In genomic region chr3:22076561-22076935, GRCm38 (mm10) we compare ENCODE assay signal across 8 mouse cellular contexts. TPM values are rescaled to one million over a fixed set of nuclear protein-coding genes. Genes with fewer than 3 reads are reported as not detected.
A peak's percentile ranks its signal among the peaks of the same experiment; 100 is the strongest.
DNase-seq lines count a peak whose midpoint lies in the region; ATAC-seq and TF ChIP-seq lines count a peak whose summit lies in the region.

TSS of gene Tbl1xr1 (plus strand) at chr3:22076652.

- 0% methylated on average over 26 of the region's 46 CpGs for WGBS in heart, embryonic 13.5 days
- WGBS in liver, embryonic 13.5 days (ENCODE audit: insufficient replicate concordance): under 1% methylated on average over 25 of the region's 46 CpGs
- WGBS in stomach, postnatal 0 days: 0% methylated on average over 4 of the region's 46 CpGs

- peak within 1 kb of the TSS; percentile 96 for H3K4me3 ChIP-seq in heart, embryonic 13.5 days
- H3K4me3 ChIP-seq in liver, embryonic 13.5 days (replicated peaks): peak within 1 kb of the TSS; percentile 90
- H3K4me3 ChIP-seq in stomach, postnatal 0 days (ENCODE audit: low read depth, low read length): peak within 1 kb of the TSS; percentile 96

- peak; percentile 94 to 95 for DNase-seq in B cell, adult 2 months
- DNase-seq in brain, adult 2 months (ENCODE audit: low read depth, low spot score): peak; percentile 97
- DNase-seq in fibroblast of lung, adult 2 months (ENCODE audit: low read depth): peak; percentile 47
- DNase-seq in kidney, postnatal 10 days: peak; percentile 97
- DNase-seq in liver, embryonic 13.5 days: peak; percentile 78
- DNase-seq in natural killer cell, adult 2 months (ENCODE audit: low spot score in 2 of 2): peak; percentile 88 to 93
- peak; percentile 94 for DNase-seq in stomach, postnatal 0 days (ENCODE audit: low spot score)

- TF ChIP-seq EP300 in stomach, postnatal 0 days (optimal IDR thresholded peaks at IDR 0.05): no peak

- H3K9ac ChIP-seq in heart, embryonic 13.5 days: peak within 1 kb of the TSS; percentile 96
- H3K9ac ChIP-seq in liver, embryonic 13.5 days: peak within 1 kb of the TSS; percentile 92
- H3K9ac ChIP-seq in stomach, postnatal 0 days (ENCODE audit: low read length): peak within 1 kb of the TSS; percentile 97

- no peak for TF ChIP-seq CTCF in stomach, postnatal 0 days (IDR thresholded peaks at IDR 0.05; ENCODE audit: low read depth)

- peaks cover 36% of the 10 kb centered on the region for H3K4me1 ChIP-seq in heart, embryonic 13.5 days
- H3K4me1 ChIP-seq in liver, embryonic 13.5 days (replicated peaks): peaks cover 49% of the 10 kb centered on the region
- no peaks in the 10 kb centered on the region for H3K4me1 ChIP-seq in stomach, postnatal 0 days (replicated peaks; ENCODE audit: control insufficient read depth, insufficient read depth)

- peaks cover 8% of the 10 kb centered on the region for H3K36me3 ChIP-seq in heart, embryonic 13.5 days
- no peaks in the 10 kb centered on the region; the same call in 1 of the 2 replicates for H3K36me3 ChIP-seq in liver, embryonic 13.5 days
- no peaks in the 10 kb centered on the region; the same call in 1 of the 2 replicates for H3K36me3 ChIP-seq in stomach, postnatal 0 days (ENCODE audit: control insufficient read depth, insufficient read depth, low read length)

- no peaks in the 10 kb centered on the region for H3K9me3 ChIP-seq in heart, embryonic 13.5 days
- H3K9me3 ChIP-seq in liver, embryonic 13.5 days (replicated peaks): no peaks in the 10 kb centered on the region
- no peaks in the 10 kb centered on the region for H3K9me3 ChIP-seq in stomach, postnatal 0 days (ENCODE audit: control insufficient read depth, low read length)

- peak within 1 kb of the TSS; percentile 88 for H3K4me2 ChIP-seq in heart, embryonic 13.5 days
- H3K4me2 ChIP-seq in liver, embryonic 13.5 days: peak within 1 kb of the TSS; percentile 88
- peak within 1 kb of the TSS; percentile 78 for H3K4me2 ChIP-seq in stomach, postnatal 0 days (replicated peaks; ENCODE audit: low read depth)

- peak within 1 kb of the TSS; percentile 99 for H3K27ac ChIP-seq in heart, embryonic 13.5 days (replicated peaks)
- H3K27ac ChIP-seq in liver, embryonic 13.5 days: peak within 1 kb of the TSS; percentile 91
- peak within 1 kb of the TSS; percentile 99 for H3K27ac ChIP-seq in stomach, postnatal 0 days (replicated peaks)

- no peaks in the 10 kb centered on the region for H3K27me3 ChIP-seq in heart, embryonic 13.5 days (replicated peaks)
- no peaks in the 10 kb centered on the region for H3K27me3 ChIP-seq in liver, embryonic 13.5 days
- H3K27me3 ChIP-seq in stomach, postnatal 0 days (ENCODE audit: control insufficient read depth, insufficient read depth, low read length): no peaks in the 10 kb centered on the region

- peak; percentile 77 for ATAC-seq in heart, embryonic 13.5 days (ENCODE audit: extremely low read depth, insufficient number of reproducible peaks, low FRiP score, low TSS enrichment)
- peak; percentile 69 for ATAC-seq in liver, embryonic 13.5 days (ENCODE audit: low read depth)
- peak; percentile 91 for ATAC-seq in stomach, postnatal 0 days (ENCODE audit: low FRiP score, low TSS enrichment)

RNA-seq across cellular contexts. Expression of gene Tbl1xr1, which starts in this region (rescaled TPM):
- polyA plus RNA-seq in heart, embryonic 13.5 days (2015; fragmentation: Nextera tagmentation; extraction: Ambion mirVana): 10.5 and 15.5 TPM in 2 replicates
- polyA plus RNA-seq in liver, embryonic 13.5 days (2015; fragmentation: Nextera tagmentation; extraction: Ambion mirVana): 5.0 and 8.5 TPM in 2 replicates
- polyA plus RNA-seq in stomach, postnatal 0 days (2015; fragmentation: Nextera tagmentation; extraction: Ambion mirVana): 7.5 and 9.6 TPM in 2 replicates

Comparison
In these comparisons a context has a peak if more than half of its experiments do, and no peak if none do; other contexts are left out.
1. Peak in every context shown above with its lines: DNase-seq, ATAC-seq, H3K4me3 ChIP-seq and H3K27ac ChIP-seq.
2. DNase-seq: peak in every context shown above with its lines; median percentile 97 in brain, adult 2 months; 97 in kidney, postnatal 10 days; 94 in B cell, adult 2 months; 94 in stomach, postnatal 0 days; 90 in natural killer cell, adult 2 months; 78 in liver, embryonic 13.5 days; 47 in fibroblast of lung, adult 2 months.